In the genomic region with DNA sequence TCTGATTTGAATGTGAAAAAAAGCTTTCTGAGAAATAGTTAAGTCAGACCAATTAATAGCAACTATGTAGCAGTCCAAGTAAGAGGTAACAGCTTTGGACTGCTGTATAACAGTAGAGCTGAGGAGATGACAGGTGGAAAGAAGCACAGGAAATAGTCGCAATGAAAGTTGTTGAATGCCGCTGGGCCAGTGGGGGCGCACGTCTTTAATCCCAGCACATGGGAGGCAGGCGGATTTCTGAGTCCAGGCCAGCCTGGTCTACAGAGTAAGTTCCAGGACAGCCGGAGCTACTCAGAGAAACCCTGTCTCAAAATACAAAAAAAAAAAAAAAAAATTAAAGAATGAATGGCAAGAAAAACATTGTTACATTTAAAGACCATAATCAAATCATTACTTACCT, we compare ENCODE assay signal across 27 mouse cellular contexts.
"Had no signal": no experiment of that assay in that cellular context is flagged by ENCODE, and none has a peak within 500 bp of the region (broad histone marks: within the 10 kb centered on the region; RNA-seq: fewer than 3 reads in every experiment).

No protein-coding gene starts in this region.

- H3K9ac ChIP-seq: heart, embryonic 13.5 days; heart, embryonic 15.5 days; hindbrain, embryonic 13.5 days; hindbrain, embryonic 15.5 days; kidney, embryonic 15.5 days; limb, embryonic 13.5 days; limb, embryonic 15.5 days; liver, embryonic 13.5 days; liver, embryonic 15.5 days had no signal

- H3K4me2 ChIP-seq: heart, embryonic 11.5 days; heart, embryonic 13.5 days; heart, embryonic 15.5 days; hindbrain, embryonic 13.5 days; hindbrain, embryonic 15.5 days; kidney, embryonic 15.5 days; limb, embryonic 13.5 days; limb, embryonic 15.5 days; liver, embryonic 11.5 days; liver, embryonic 13.5 days; liver, embryonic 15.5 days had no signal

- H3K4me1 ChIP-seq: limb, embryonic 13.5 days; limb, embryonic 15.5 days had no signal

- H3K27me3 ChIP-seq: heart, embryonic 13.5 days; heart, embryonic 15.5 days; hindbrain, embryonic 13.5 days; hindbrain, embryonic 15.5 days; kidney, embryonic 15.5 days; limb, embryonic 13.5 days; limb, embryonic 15.5 days; liver, embryonic 13.5 days; liver, embryonic 15.5 days had no signal

- DNase-seq: gastrocnemius, postnatal 14 days; gastrocnemius, postnatal 36 days; heart, adult 11 months; heart, adult 2 months; heart, postnatal 36 days; kidney, adult 11 months; kidney, adult 2 months; kidney, adult 9 months; kidney, postnatal 14 days; kidney, postnatal 36 days; layer of hippocampus, adult 9-11 months; layer of hippocampus, postnatal 36 days; left cerebral cortex, postnatal 4 days; liver, embryonic 13.5 days had no signal

- H3K4me3 ChIP-seq: heart, adult 2 months; heart, embryonic 13.5 days; heart, embryonic 15.5 days; hindbrain, embryonic 13.5 days; hindbrain, embryonic 15.5 days; kidney, embryonic 15.5 days; limb, embryonic 13.5 days; limb, embryonic 15.5 days; liver, embryonic 13.5 days; liver, embryonic 15.5 days had no signal

- ATAC-seq: hindbrain, postnatal 0 days; intestine, embryonic 16.5 days had no signal

- H3K9me3 ChIP-seq: heart, embryonic 13.5 days; heart, embryonic 15.5 days; hindbrain, embryonic 13.5 days; hindbrain, embryonic 15.5 days; kidney, embryonic 15.5 days; limb, embryonic 13.5 days; limb, embryonic 15.5 days; liver, embryonic 13.5 days; liver, embryonic 15.5 days had no signal

- H3K27ac ChIP-seq: heart, adult 2 months; heart, embryonic 13.5 days; heart, embryonic 15.5 days; hindbrain, embryonic 13.5 days; hindbrain, embryonic 15.5 days; hindbrain, postnatal 0 days; kidney, embryonic 15.5 days; kidney, postnatal 0 days; limb, embryonic 13.5 days; limb, embryonic 15.5 days; liver, embryonic 13.5 days; liver, embryonic 15.5 days had no signal

- H3K36me3 ChIP-seq: heart, embryonic 15.5 days; limb, embryonic 15.5 days; liver, embryonic 13.5 days; liver, embryonic 15.5 days had no signal
